Mouse (Mus musculus) lung, embryonic 16.5 days (tissue): ENCODE measurements around the gene Rhbdl3. TPM values are rescaled to one million over a fixed set of nuclear protein-coding genes. Genes with fewer than 3 reads are reported as not detected.
"Not testable (repeated sequence)": the region's sequence is repeated elsewhere in the genome, so short reads cannot be mapped to it uniquely, and the experiment has no call there.

Experiments used
- ATAC-seq: fragments of 200-750 bp; cut with Nextera tagmentation; 2 replicates; pipeline ENCODE4 v1.8.0; 2017; ENCODE audit warnings: low read depth, mild to moderate bottlenecking, moderate library complexity
- H3K27ac ChIP-seq: fragments of 300-500 bp; sonication (generic); 2 replicates; pipeline ENCODE4 v1.5.1; 2014; ENCODE audit warnings: mild to moderate bottlenecking, control low read depth, low read length
- H3K27me3 ChIP-seq: fragments of 300-500 bp; sonication (generic); 2 replicates; pipeline ENCODE4 v1.6.1; 2014; ENCODE audit warnings: low read depth, low read length, mixed read lengths; ENCODE audit not compliant: control insufficient read depth, insufficient read depth
- H3K36me3 ChIP-seq: fragments of 300-500 bp; sonication (generic); 2 replicates; pipeline ENCODE4 v1.6.1; 2014; ENCODE audit warnings: low read length; ENCODE audit not compliant: control insufficient read depth, insufficient read depth
- H3K4me1 ChIP-seq: fragments of 300-500 bp; sonication (generic); replicated peaks from 2 replicates; pipeline ENCODE4 v1.6.1; 2014; ENCODE audit warnings: low read length, mixed read lengths; ENCODE audit not compliant: control insufficient read depth, insufficient read depth
- H3K4me2 ChIP-seq: fragments of 300-500 bp; sonication (generic); 2 replicates; pipeline ENCODE4 v1.6.1; 2014; ENCODE audit warnings: low read depth, low read length, control low read depth
- H3K4me3 ChIP-seq: fragments of 300-500 bp; sonication (generic); 2 replicates; pipeline ENCODE4 v1.5.1; 2014; ENCODE audit warnings: mild to moderate bottlenecking, low read length, control low read depth
- H3K9ac ChIP-seq: fragments of 300-500 bp; sonication (generic); 2 replicates; pipeline ENCODE4 v1.6.1; 2014; ENCODE audit warnings: low read length, control low read depth
- H3K9me3 ChIP-seq: fragments of 300-500 bp; sonication (generic); 2 replicates; pipeline ENCODE4 v1.6.1; 2016; ENCODE audit warnings: low read length; ENCODE audit not compliant: control insufficient read depth
- WGBS: fragments of 180-500 bp; shearing (Covaris S2); extraction: QIAGEN DNeasy Blood & Tissue Kit; methylation state at CpG from one replicate; pipeline ENCODE4 v1.1.7; 2014; 5-methylcytosine and 5-hydroxymethylcytosine counted together
- polyA plus RNA-seq: library from polyadenylated mRNA; unstranded; fragments of >200 nt; fragmentation: Nextera tagmentation; extraction: Ambion mirVana; gene quantifications from 2 replicates; pipeline ENCODE4 v1.2.1, GENCODE M21; 2015

The Rhbdl3 gene
- polyA plus RNA-seq, 1 experiment from 2014 or later, result 1.5 TPM

DNA sequence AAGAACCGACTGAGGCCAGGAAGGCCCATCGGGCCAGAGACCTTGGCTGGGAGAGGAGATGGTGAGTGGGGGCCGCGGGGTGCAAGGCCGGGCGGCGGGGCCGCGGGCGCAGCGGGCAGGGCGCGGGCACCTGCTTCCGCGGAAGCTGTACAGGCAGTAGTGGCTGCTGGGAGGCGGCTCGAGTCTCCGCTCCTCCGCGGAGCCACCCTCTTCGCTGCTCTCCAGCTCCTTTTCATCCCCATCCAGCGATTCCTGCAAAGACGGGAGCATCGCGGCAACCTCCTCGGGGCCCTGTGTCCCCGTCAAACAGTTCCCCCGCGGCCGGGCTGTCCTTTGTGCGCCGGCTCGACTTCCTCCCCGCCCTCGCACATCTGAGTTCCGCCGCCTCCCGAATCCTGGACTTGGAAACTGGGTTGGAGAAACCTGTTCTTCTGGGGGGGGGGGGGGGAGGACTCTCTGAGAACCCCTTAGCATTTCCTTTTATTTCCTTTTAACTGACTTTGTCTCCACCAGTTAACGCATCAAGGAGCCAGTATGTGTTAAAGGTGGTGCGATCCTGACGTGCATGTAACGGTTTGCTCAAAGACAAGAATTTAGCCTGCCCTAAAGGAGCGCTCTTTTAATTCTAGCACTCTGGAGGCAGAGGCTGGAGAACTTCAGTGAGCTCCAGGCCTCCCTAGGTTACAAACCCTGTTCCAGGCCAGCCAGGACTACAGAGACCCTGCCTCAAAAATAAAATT, 77.2 kb downstream of the Rhbdl3 start, which contains the start of gene 5730455P16Rik:
5730455P16Rik (minus strand) TSS at position 323 of the 740 bp plus-strand sequence.
- Histone ChIP-seq H3K27ac (peak within 1 kb of the TSS; percentile 71), H3K36me3 (peaks cover 9% of the 10 kb centered on the region), H3K27me3 (no peaks in the 10 kb centered on the region), H3K4me1 (peaks cover 10% of the 10 kb centered on the region; the same call in 1 of the 2 replicates), H3K9me3 (no peaks in the 10 kb centered on the region), H3K9ac (peak within 1 kb of the TSS; percentile 96), H3K4me3 (peak within 1 kb of the TSS; percentile 89), H3K4me2 (peak within 1 kb of the TSS; percentile 90)
- peak; percentile 87 for ATAC-seq
- 2% methylated on average over 30 of the region's 43 CpGs for WGBS

DNA sequence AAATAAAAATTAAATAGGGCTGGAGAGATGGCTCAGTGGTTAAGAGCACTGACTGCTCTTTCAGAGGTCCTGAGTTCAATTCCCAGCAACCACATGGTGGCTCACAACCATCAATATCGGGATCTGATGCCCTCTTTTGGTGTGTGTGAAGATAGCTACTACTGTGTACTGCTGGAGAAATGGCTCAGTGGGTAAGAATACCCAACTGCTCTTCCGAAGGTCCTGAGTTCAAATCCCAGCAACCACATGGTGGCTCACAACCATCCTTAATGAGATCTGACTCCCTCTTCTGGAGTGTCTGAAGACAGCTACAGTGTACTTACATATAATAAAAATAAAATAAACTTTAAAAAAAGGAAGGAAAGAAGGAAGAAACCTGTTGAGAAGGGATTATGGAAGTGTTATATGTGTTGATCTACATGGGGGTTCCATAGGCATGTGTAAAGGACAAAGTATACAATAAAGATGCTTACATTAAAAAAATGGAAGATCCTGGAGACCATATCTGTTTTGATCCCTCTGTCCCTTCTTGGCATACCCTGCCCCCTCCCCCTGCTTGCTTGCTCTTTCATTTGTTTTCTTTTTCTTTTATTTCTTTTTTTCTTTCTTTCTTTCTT, 77.8 kb downstream of the Rhbdl3 start:
- not testable (repeated sequence) for H3K27me3 ChIP-seq, H3K4me1 ChIP-seq, H3K36me3 ChIP-seq, H3K27ac ChIP-seq, ATAC-seq, H3K9me3 ChIP-seq
- peak overlapping the region; percentile 90 for H3K4me2 ChIP-seq
- H3K4me3 ChIP-seq, result peak overlapping the region; percentile 89
- peak overlapping the region; percentile 96; the same call in 1 of the 2 replicates for H3K9ac ChIP-seq
- 62% methylated on average over 2 of the region's 2 CpGs for WGBS

DNA sequence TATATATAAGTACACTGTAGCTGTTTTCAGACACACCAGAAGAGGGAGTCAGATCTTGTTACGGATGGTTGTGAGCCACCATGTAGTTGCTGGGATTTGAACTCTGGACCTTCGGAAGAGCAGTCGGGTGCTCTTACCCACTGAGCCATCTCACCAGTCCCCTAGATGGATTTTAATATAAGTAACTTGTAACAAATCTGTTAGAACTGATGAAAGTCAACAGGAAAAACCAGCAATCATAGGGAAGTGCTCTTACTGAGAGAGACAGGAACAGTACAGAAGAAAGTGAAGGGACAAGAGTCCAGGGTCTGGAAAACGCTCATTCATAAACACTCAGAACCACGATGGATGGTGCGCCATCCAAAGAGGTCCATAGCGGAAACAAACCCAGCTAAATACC, 78.5 kb downstream of the Rhbdl3 start:
- 91% methylated on average over 7 of the region's 7 CpGs for WGBS
- not testable (repeated sequence) for H3K4me2 ChIP-seq

DNA sequence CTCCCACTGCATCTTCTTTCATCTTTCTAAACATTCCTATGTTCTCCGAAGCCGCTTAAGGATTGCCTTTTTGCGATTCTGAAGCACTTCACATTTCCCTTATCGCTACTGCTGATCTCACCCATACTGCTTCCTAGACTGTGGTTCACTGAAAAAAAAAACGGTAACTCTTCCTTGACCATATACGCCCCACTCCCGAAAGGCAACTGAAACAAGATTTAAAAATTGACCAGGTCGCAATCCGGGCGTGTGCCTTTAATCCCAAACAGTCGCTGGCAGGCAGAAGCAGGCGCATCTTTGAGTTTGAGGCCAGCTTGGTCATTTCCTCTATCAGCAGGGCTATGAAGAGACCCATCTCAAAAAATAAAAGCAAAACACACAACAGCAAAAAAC, 81.9 kb downstream of the Rhbdl3 start:
- no peaks in the 10 kb centered on the region for H3K27me3 ChIP-seq
- WGBS, result 1% methylated on average over 12 of the region's 12 CpGs
- H3K9ac ChIP-seq, result peak overlapping the region; percentile 99
- H3K4me3 ChIP-seq, result peak overlapping the region; percentile 97
- peak overlapping the region; percentile 50 for H3K4me2 ChIP-seq
- H3K4me1 ChIP-seq, result peaks cover 17% of the 10 kb centered on the region
- peak; percentile 24 for ATAC-seq
- H3K36me3 ChIP-seq, result peaks cover 6% of the 10 kb centered on the region
- H3K9me3 ChIP-seq, result no peaks in the 10 kb centered on the region
- peak overlapping the region; percentile 92 for H3K27ac ChIP-seq

More for the DNA sequence above, 78.5 kb downstream of the Rhbdl3 start:
- not testable (repeated sequence) for H3K9me3 ChIP-seq, H3K4me3 ChIP-seq, H3K9ac ChIP-seq, ATAC-seq, H3K4me1 ChIP-seq, H3K36me3 ChIP-seq, H3K27ac ChIP-seq, H3K27me3 ChIP-seq

DNA sequence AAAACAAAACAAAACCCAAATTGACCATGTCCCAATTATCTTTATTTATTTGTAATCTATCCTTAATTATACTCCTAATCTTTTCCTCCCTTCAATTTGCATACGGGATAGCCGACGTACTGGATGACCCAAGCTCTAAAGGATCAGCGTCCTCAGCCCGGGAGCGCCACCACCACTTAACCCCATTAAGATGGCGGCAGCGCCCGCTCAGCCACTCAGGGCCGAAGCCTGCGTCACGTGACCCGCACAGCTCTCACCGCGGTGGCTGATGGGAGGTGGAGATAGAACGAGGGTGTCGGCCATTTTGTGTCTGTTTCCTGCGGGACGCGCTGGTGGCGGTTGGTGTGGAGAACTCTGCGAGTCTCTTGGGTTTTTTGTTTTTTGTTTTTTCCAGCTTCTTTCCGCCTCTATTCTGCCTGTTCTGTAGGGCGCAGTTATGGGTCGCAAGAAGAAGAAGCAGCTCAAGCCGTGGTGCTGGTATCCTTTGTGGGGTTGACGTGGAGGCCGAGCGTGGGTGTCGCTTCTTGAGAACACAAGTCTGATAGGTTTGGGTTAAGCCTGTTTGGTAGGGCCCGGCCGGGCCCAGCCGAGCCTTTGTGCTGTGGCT, 82.4 kb downstream of the Rhbdl3 start, which contains the start of gene Zfp207:
Zfp207 (plus strand) TSS at position 261 of the 607 bp plus-strand sequence.
- Histone ChIP-seq H3K36me3 (peaks cover 11% of the 10 kb centered on the region), H3K9me3 (no peaks in the 10 kb centered on the region), H3K4me2 (peak within 1 kb of the TSS; percentile 80), H3K9ac (peak within 1 kb of the TSS; percentile 99), H3K4me3 (peak within 1 kb of the TSS; percentile 97), H3K27me3 (no peaks in the 10 kb centered on the region), H3K27ac (peak within 1 kb of the TSS; percentile 92), H3K4me1 (peaks cover 17% of the 10 kb centered on the region)
- 0% methylated on average over 33 of the region's 33 CpGs for WGBS
- peak; percentile 98 for ATAC-seq

DNA sequence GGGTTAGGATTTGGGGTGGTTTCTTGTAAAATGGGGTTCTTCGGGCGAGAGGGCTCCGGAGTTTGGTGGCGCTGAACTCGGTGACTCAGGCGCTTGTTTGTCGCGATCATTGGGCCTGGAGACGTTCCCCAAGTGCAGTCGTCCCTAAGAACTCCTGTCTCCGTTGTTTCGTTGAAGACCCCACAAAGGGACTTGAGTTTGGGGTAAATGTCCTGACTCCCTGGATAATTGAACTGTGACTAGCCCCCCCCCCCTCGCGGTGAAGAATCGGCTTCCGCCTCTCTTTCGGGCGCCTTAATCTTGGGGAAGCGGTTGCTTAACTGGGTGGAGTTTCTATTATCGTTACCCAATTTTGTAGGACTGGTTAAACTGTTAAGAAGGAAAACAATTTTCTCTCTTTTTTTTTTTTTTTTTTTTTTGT, 82.9 kb downstream of the Rhbdl3 start:
- Histone ChIP-seq H3K36me3 (peaks cover 16% of the 10 kb centered on the region), H3K4me1 (peaks cover 17% of the 10 kb centered on the region), H3K27me3 (no peaks in the 10 kb centered on the region), H3K4me2 (no peak overlapping the region; the same call in 1 of the 2 replicates), H3K4me3 (peak overlapping the region; percentile 97), H3K27ac (peak overlapping the region; percentile 92), H3K9ac (peak overlapping the region; percentile 99), H3K9me3 (no peaks in the 10 kb centered on the region)
- WGBS, result under 1% methylated on average over 20 of the region's 20 CpGs
- ATAC-seq, result peak; percentile 13; the same call in 1 of the 2 replicates

DNA sequence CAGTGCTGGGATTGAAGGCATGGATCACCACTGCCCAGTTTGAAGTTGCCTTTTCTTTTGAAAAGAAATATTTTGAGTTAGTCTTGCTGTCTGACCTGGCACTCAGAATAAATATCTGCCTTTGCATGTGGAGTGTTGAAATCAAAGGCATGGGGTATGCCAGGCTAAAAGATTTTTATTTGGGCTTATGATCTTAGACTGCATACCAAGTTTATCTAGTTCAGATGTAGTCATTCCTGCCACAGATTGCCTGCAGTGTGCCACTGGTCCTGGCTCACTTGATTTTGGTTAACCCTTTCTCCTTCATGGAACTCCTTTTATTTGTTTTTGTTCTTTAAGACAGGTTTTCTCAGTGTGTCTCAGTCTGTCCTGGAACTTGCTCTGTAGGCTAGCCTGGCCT, 83.7 kb downstream of the Rhbdl3 start:
- peaks cover 17% of the 10 kb centered on the region for H3K4me1 ChIP-seq
- peaks cover 22% of the 10 kb centered on the region for H3K36me3 ChIP-seq
- H3K27me3 ChIP-seq, result no peaks in the 10 kb centered on the region
- no peaks in the 10 kb centered on the region for H3K9me3 ChIP-seq
- peak overlapping the region; percentile 70 for H3K9ac ChIP-seq
- ATAC-seq, result no peak
- peak overlapping the region; percentile 80 for H3K4me2 ChIP-seq
- no peak overlapping the region for H3K27ac ChIP-seq
- H3K4me3 ChIP-seq, result peak overlapping the region; percentile 97

DNA sequence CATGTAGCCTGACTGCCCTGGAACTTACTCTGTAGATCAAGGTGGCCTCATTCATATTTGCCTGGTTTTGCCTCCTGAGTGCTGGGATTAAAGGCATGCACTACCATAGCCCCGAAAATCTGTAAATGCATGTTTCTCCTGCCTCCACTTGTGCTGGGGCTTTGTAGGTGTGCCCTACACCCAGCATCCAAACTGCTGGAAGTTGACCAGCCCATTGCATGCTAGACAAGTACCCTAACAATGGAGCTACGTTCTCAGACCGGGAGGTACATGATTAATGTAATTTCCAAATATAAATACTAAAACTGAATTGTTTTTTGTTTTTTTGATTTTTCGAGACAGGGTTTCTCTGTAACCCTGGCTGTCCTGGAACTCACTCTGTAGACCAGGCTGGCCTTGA, 84.3 kb downstream of the Rhbdl3 start:
- Histone ChIP-seq H3K9ac (peak overlapping the region; percentile 70), H3K9me3 (no peaks in the 10 kb centered on the region), H3K27me3 (no peaks in the 10 kb centered on the region), H3K4me1 (peaks cover 17% of the 10 kb centered on the region), H3K36me3 (peaks cover 22% of the 10 kb centered on the region), H3K4me3 (peak overlapping the region; percentile 97), H3K27ac (no peak overlapping the region), H3K4me2 (peak overlapping the region; percentile 80)
- 22% methylated on average over 4 of the region's 4 CpGs for WGBS
- ATAC-seq, result no peak

DNA sequence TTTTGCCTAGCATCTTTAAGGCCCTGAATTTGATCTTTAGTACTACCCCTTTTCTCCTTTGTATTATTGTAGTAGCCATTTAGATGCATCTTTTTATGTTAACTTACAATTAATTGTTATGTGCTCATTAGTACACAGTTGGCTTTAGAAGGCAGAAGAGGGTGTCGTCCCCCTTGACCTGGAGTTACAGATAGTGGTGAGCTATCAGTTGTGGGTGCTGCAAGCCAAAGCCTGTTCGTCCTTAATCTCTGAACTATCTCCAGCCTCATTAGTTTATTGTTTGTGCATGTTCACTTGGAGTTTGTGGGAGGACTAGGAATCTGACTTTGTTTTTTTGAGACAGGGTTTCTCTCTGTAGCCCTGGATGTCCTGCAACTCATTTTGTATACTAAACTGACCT, 86.1 kb downstream of the Rhbdl3 start:
- Histone ChIP-seq H3K27ac (no peak overlapping the region), H3K9ac (no peak overlapping the region), H3K9me3 (no peaks in the 10 kb centered on the region), H3K4me1 (peaks cover 17% of the 10 kb centered on the region), H3K27me3 (no peaks in the 10 kb centered on the region), H3K36me3 (peaks cover 28% of the 10 kb centered on the region), H3K4me3 (no peak overlapping the region), H3K4me2 (no peak overlapping the region)
- 65% methylated on average over 2 of the region's 2 CpGs for WGBS
- no peak for ATAC-seq
